Mouse (Mus musculus): ENCODE data around the gene Peak1. TPM values are rescaled to one million over a fixed set of nuclear protein-coding genes. Genes with fewer than 3 reads are reported as not detected.

Peak1 gene
- polyA plus RNA-seq, 1 experiment, result 33.7 TPM

DNA sequence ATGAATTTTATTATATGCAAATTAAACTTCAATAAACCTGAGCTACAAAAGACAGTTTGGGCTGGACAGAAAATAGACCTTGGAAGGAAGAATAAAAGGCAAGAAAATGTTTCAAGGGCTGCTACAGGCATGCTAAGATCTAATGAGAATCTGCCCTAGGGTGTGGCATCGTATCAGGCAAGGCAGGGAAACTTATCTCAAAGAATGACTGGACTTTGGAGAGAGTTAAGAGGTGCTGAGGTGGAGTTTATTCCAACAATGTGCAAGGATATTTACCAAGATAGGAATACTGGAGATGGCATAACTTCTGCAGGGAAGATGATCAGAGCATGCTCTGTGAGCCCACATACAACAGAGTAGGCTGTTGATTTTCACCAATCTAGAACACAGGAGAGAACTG lies 154.8 kb downstream of the Peak1 start:
- H3K4me3 ChIP-seq (ENCODE audit: insufficient read depth, low read length), result no peak overlapping the region
- peak overlapping the region; percentile 98 for H3K27ac ChIP-seq (ENCODE audit: insufficient read depth, low read depth, low read length)
- no peak for TF ChIP-seq CTCF (IDR thresholded peaks at IDR 0.05; ENCODE audit: low read depth, low read length)
- no peak for TF ChIP-seq POLR2A (IDR thresholded peaks at IDR 0.05; ENCODE audit: borderline replicate concordance, low read depth, low read length)
- peaks cover 54% of the 10 kb centered on the region for H3K4me1 ChIP-seq (ENCODE audit: control insufficient read depth, insufficient read depth, low read length)

DNA sequence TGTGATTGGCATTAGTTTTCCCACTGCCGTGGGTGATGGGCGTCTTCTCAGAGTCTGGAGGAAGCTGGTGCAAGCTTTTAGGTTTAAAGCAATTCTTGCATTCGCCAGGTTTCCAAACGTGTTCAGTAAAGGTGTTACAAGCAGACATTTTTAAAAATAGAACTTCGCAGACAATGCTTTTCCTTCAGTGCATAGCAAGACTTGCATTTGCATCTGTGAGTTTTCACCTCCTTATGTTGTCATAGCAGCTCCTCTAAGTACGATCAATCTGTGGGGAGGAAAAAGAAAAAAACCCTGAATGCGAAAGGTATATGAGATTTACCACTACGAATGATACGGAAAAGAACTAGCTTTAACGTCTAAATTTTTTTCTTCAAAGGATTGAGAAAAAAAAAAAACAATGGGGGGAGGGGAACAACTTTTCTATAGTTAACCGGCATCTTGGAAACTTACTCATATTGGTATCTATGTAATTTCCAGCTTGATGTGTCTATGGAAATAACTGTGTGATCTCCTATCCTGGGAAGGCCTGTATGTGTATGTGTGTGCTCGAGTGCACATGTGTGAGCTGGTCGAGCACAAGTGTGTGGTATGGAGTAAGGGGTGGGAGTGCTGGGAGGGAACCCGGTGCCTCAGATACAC lies 157.3 kb downstream of the Peak1 start:
- TF ChIP-seq CTCF (IDR thresholded peaks at IDR 0.05; ENCODE audit: low read depth, low read length), result peak; percentile 38; the same call in 1 of the 2 replicates
- TF ChIP-seq POLR2A (IDR thresholded peaks at IDR 0.05; ENCODE audit: borderline replicate concordance, low read depth, low read length), result no peak
- no peak overlapping the region for H3K27ac ChIP-seq (ENCODE audit: insufficient read depth, low read depth, low read length)
- H3K4me3 ChIP-seq (ENCODE audit: insufficient read depth, low read length), result no peak overlapping the region

DNA sequence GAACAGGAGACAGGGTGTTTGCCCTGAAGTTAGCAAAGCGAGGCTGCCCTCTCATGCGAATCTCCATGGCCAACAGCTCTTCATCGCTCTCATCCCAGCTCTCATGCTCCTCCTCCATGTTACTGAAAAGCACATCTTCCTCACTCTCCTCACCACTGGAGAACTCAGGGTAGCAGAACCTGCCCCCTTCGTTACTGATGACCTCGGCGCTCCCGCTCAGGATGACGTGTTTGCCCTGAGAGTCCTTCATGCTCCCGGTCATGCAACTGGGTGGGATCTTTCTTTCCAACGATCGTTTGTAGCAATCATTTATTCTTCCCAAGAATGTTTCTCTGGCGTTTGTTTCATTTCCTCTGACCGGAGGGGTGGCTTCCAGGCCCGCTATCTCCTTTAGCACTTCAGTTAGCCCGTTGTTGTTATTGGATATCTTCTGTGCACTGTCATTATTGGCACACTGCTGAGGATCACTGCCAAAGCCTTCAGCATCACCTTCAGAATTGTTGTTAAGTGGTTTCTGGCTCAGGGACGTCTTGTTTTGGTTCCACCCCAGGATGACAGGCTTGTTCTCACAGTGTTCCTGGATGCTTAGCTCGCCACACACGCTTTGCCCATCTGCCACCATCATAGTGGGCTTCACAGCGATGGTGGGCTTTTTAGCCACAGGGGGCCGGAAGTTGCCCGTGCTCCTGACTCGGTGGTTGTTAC lies 157.9 kb downstream of the Peak1 start:
- Histone ChIP-seq H3K27ac (ENCODE audit: insufficient read depth, low read depth, low read length) (no peak overlapping the region), H3K4me1 (ENCODE audit: control insufficient read depth, insufficient read depth, low read length) (peaks cover 44% of the 10 kb centered on the region), H3K4me3 (ENCODE audit: insufficient read depth, low read length) (no peak overlapping the region)
- TF ChIP-seq CTCF (IDR thresholded peaks at IDR 0.05; ENCODE audit: low read depth, low read length) (no peak), POLR2A (IDR thresholded peaks at IDR 0.05; ENCODE audit: borderline replicate concordance, low read depth, low read length) (no peak)

More for the DNA sequence above, 157.3 kb downstream of the Peak1 start:
- H3K4me1 ChIP-seq (ENCODE audit: control insufficient read depth, insufficient read depth, low read length), result peaks cover 45% of the 10 kb centered on the region

- H3K27ac ChIP-seq (ENCODE audit: insufficient read depth, low read depth, low read length), result 0 out of 2 replicates have a peak overlapping the region, but pooled peaks have one; percentile 1
Measured at GRCm38 (mm10) chr9:56258261-56258790, 159.5 kb downstream of the Peak1 start.

DNA sequence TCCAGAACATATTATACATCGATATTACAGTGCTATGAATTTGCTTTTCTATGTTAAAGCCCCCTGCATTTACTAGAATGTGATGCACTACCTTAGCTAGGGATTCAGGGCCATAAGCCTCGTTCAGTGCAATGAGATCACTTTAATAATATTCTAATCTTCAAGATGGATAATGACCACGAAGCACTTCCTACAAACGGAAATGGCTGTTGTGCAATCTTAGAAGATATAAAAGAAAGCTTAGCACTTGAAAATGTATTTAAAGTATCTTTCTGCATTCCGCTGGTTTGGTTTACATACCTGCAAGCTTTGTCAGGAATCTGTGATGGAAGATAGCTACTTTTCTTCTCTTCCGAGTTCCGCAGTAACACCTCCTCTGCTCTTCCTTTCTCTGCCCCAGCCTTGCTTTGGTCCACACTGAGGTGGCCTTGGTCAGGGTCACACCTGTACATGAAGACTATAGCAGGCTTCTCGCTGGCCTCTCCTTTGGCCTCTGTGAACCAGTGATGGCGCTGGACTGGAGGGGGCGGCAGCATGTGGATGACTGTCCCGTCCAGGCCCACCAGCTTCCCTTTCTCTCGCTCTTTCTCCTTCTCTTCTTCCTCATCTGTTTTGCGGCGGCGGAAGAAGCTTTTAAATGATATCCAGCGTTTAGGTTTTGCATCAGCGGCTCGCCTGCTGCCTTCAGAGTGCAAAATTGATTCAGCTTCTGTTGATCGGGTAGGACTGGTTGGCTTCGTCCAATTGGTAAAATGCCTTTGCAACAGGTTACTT lies 160.5 kb downstream of the Peak1 start:
- TF ChIP-seq POLR2A (IDR thresholded peaks at IDR 0.05; ENCODE audit: borderline replicate concordance, low read depth, low read length) (no peak), CTCF (IDR thresholded peaks at IDR 0.05; ENCODE audit: low read depth, low read length) (no peak)
- no peak overlapping the region for H3K4me3 ChIP-seq (ENCODE audit: insufficient read depth, low read length)
- peaks cover 35% of the 10 kb centered on the region for H3K4me1 ChIP-seq (ENCODE audit: control insufficient read depth, insufficient read depth, low read length)
- peak overlapping the region; percentile 61 for H3K27ac ChIP-seq (ENCODE audit: insufficient read depth, low read depth, low read length)

More at GRCm38 (mm10) chr9:56258261-56258790, 159.5 kb downstream of the Peak1 start:
- TF ChIP-seq POLR2A (IDR thresholded peaks at IDR 0.05; ENCODE audit: borderline replicate concordance, low read depth, low read length) (no peak), CTCF (IDR thresholded peaks at IDR 0.05; ENCODE audit: low read depth, low read length) (no peak)
- H3K4me1 ChIP-seq (ENCODE audit: control insufficient read depth, insufficient read depth, low read length), result peaks cover 35% of the 10 kb centered on the region
- H3K4me3 ChIP-seq (ENCODE audit: insufficient read depth, low read length), result no peak overlapping the region

- Histone ChIP-seq H3K4me1 (ENCODE audit: control insufficient read depth, insufficient read depth, low read length) (peaks cover 29% of the 10 kb centered on the region), H3K4me3 (ENCODE audit: insufficient read depth, low read length) (no peak overlapping the region), H3K27ac (ENCODE audit: insufficient read depth, low read depth, low read length) (no peak overlapping the region)
- TF ChIP-seq CTCF (IDR thresholded peaks at IDR 0.05; ENCODE audit: low read depth, low read length), result no peak
- no peak for TF ChIP-seq POLR2A (IDR thresholded peaks at IDR 0.05; ENCODE audit: borderline replicate concordance, low read depth, low read length)
Measured at GRCm38 (mm10) chr9:56255676-56256432, 162.0 kb downstream of the Peak1 start.

- no peaks in the 10 kb centered on the region for H3K4me1 ChIP-seq (ENCODE audit: control insufficient read depth, insufficient read depth, low read length)
- TF ChIP-seq POLR2A (IDR thresholded peaks at IDR 0.05; ENCODE audit: borderline replicate concordance, low read depth, low read length), result no peak
- TF ChIP-seq CTCF (IDR thresholded peaks at IDR 0.05; ENCODE audit: low read depth, low read length), result no peak
- no peak overlapping the region for H3K27ac ChIP-seq (ENCODE audit: insufficient read depth, low read depth, low read length)
- H3K4me3 ChIP-seq (ENCODE audit: insufficient read depth, low read length), result no peak overlapping the region
Measured at GRCm38 (mm10) chr9:56244336-56244735, 173.5 kb downstream of the Peak1 start.

GRCm38 (mm10) chr9:56243885-56244284 lies 174.0 kb downstream of the Peak1 start:
- no peaks in the 10 kb centered on the region for H3K4me1 ChIP-seq (ENCODE audit: control insufficient read depth, insufficient read depth, low read length)
- no peak overlapping the region for H3K27ac ChIP-seq (ENCODE audit: insufficient read depth, low read depth, low read length)
- no peak overlapping the region for H3K4me3 ChIP-seq (ENCODE audit: insufficient read depth, low read length)
- TF ChIP-seq CTCF (IDR thresholded peaks at IDR 0.05; ENCODE audit: low read depth, low read length) (no peak), POLR2A (IDR thresholded peaks at IDR 0.05; ENCODE audit: borderline replicate concordance, low read depth, low read length) (no peak)

DNA sequence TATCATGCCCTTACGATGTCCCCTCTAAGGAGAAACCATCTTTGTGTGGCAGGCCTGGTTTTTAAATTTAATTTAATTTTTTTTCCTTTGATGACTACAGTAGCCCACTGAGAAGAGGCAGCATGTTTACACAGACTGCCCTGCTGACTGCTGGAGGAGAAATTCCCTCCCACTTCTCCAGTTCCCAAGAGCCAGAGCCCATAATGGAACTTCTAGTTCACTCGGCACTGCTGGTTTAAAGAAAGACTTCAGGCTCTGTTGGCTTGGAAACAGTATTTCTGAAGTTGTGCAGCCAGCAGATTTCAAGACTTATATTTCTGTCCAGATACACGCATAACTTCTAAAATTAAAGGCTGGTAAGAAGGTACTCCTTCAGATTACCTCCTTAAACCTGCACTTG lies 175.2 kb downstream of the Peak1 start:
- TF ChIP-seq CTCF (IDR thresholded peaks at IDR 0.05; ENCODE audit: low read depth, low read length) (no peak), POLR2A (IDR thresholded peaks at IDR 0.05; ENCODE audit: borderline replicate concordance, low read depth, low read length) (no peak)
- Histone ChIP-seq H3K27ac (ENCODE audit: insufficient read depth, low read depth, low read length) (no peak overlapping the region), H3K4me3 (ENCODE audit: insufficient read depth, low read length) (no peak overlapping the region), H3K4me1 (ENCODE audit: control insufficient read depth, insufficient read depth, low read length) (no peaks in the 10 kb centered on the region)

All from bone marrow macrophage, adult 2 months (primary cell).